7 mouse cellular contexts compared by ENCODE assay signal in the genomic region with DNA sequence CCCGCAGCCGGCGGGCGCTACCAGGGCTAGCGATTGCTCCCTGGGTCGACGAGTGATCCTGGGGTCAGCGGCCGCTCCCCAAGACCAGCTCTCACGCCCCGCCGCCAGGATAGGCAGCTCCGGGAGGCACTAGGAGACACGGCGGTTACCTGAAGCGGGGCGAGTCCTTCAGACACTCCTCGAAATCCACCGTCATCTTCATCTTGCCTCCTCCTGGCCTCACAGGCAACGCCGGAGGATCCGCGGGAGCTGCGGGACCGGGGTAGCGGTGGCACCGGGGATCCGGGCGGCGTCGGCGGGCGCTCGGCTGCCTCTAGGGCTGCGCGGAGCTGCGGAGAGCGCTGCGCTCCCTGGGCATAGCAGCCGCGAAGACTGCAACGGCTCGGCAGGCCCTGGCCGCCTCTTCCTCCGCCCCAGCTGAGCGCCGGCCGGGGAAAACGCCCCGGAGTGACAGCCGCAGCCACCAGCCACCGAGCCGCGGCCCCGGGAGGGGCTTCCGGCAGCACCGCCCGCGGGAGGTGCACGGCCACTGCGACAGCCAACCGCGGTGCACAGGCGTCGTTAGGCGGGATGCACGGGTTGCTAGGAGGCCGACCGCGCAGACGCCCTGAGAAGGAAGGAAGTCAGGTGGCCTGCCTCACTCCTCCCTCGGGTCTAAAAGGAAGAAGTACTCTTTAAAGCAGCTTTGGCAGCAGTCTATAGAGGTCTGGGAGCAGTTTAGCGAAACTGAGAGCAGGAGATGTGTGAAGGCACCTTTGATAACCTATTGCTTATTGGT. TPM values are rescaled to one million over a fixed set of nuclear protein-coding genes. Genes with fewer than 3 reads are reported as not detected.
A peak's percentile ranks its signal among the peaks of the same experiment; 100 is the strongest.
DNase-seq lines count a peak whose midpoint lies in the region; ATAC-seq lines count a peak whose summit lies in the region.

A gene (minus strand): TSS at position 456 of the 778 bp plus-strand sequence.

- peak within 1 kb of the TSS; percentile 86 for H3K9ac ChIP-seq in intestine, embryonic 16.5 days (ENCODE audit: low read depth, low read length)
- peak within 1 kb of the TSS; percentile 92 for H3K9ac ChIP-seq in midbrain, embryonic 11.5 days (ENCODE audit: low read length)

- H3K27ac ChIP-seq in intestine, embryonic 16.5 days (ENCODE audit: low read length) = peak within 1 kb of the TSS; percentile 94
- H3K27ac ChIP-seq in midbrain, embryonic 11.5 days (ENCODE audit: low read depth, low read length) = peak within 1 kb of the TSS; percentile 77

- no peaks in the 10 kb centered on the region for H3K9me3 ChIP-seq in intestine, embryonic 16.5 days (ENCODE audit: control insufficient read depth, low read length)
- no peaks in the 10 kb centered on the region for H3K9me3 ChIP-seq in midbrain, embryonic 11.5 days (ENCODE audit: control insufficient read depth, low read length)

- under 1% methylated on average over 73 of the region's 73 CpGs for WGBS in intestine, embryonic 16.5 days
- WGBS in midbrain, embryonic 11.5 days = under 1% methylated on average over 71 of the region's 73 CpGs

- H3K36me3 ChIP-seq in intestine, embryonic 16.5 days (ENCODE audit: control insufficient read depth, insufficient read depth, low read length) = no peaks in the 10 kb centered on the region
- no peaks in the 10 kb centered on the region for H3K36me3 ChIP-seq in midbrain, embryonic 11.5 days (ENCODE audit: control insufficient read depth, insufficient read depth, low read length)

- peak within 1 kb of the TSS; percentile 88 for H3K4me2 ChIP-seq in intestine, embryonic 16.5 days (ENCODE audit: low read depth, low read length)
- H3K4me2 ChIP-seq in midbrain, embryonic 11.5 days = peak within 1 kb of the TSS; percentile 84

- intact Hi-C loops in left cerebral cortex, postnatal 36 days (cut with DNase I) = loop anchor here (2.0 kb wide), 1 partner anchor 40 kb away; no protein-coding TSS in a partner anchor

- peak within 1 kb of the TSS; percentile 82 for H3K4me3 ChIP-seq in intestine, embryonic 16.5 days (ENCODE audit: low read length)
- H3K4me3 ChIP-seq in midbrain, embryonic 11.5 days (ENCODE audit: low read depth, low read length) = peak within 1 kb of the TSS; percentile 89

- H3K4me1 ChIP-seq in intestine, embryonic 16.5 days (ENCODE audit: control insufficient read depth, insufficient read depth, low read length) = peaks cover 11% of the 10 kb centered on the region; the same call in 1 of the 2 replicates
- H3K4me1 ChIP-seq in midbrain, embryonic 11.5 days (ENCODE audit: control insufficient read depth, insufficient read depth, low read length) = peaks cover 11% of the 10 kb centered on the region

- no peaks in the 10 kb centered on the region for H3K27me3 ChIP-seq in intestine, embryonic 16.5 days (replicated peaks; ENCODE audit: control insufficient read depth, insufficient read depth, low read length)
- no peaks in the 10 kb centered on the region for H3K27me3 ChIP-seq in midbrain, embryonic 11.5 days (ENCODE audit: control insufficient read depth, insufficient read depth, low read length)

- peak; percentile 98 for DNase-seq in adrenal gland, adult 8-10 months
- peak; percentile 94 for DNase-seq in embryo, embryonic 9.5 days (ENCODE audit: extremely low spot score)
- DNase-seq in gastrocnemius, postnatal 4 days (ENCODE audit: low spot score in 2 of 2) = peak; percentile 97
- peak; percentile 96 to 99 for DNase-seq in left cerebral cortex, postnatal 36 days (ENCODE audit: low spot score in 2 of 2)
- DNase-seq in midbrain, embryonic 11.5 days (ENCODE audit: low spot score, missing footprints) = peak; percentile 99
- peak; percentile 97 for DNase-seq in skeletal muscle tissue, adult 2 months (ENCODE audit: low read depth, low spot score)

- ATAC-seq in intestine, embryonic 16.5 days = peak; percentile 99
- peak; percentile 100 for ATAC-seq in midbrain, embryonic 11.5 days (ENCODE audit: low FRiP score)

RNA-seq across cellular contexts. Expression of the gene that starts here (rescaled TPM):
- 10 to 100 TPM; 38.4 to 54.5 (median 46.0) TPM for total RNA-seq in adrenal gland, adult 8-10 months (2022)
- 10 to 100 TPM; 30.5 to 34.3 TPM for total RNA-seq in gastrocnemius, postnatal 4 days (2021)
- 14.7 and 17.7 TPM in 2 replicates for polyA plus RNA-seq in intestine, embryonic 16.5 days (2015; fragmentation: Nextera tagmentation; extraction: Ambion mirVana)
- 100 to 1,000 TPM in 1 of 2 experiments, 10 to 100 TPM in 1; 95.7 to 130 TPM for total RNA-seq in left cerebral cortex, postnatal 36 days (2021)
- 23.2 and 24.2 TPM in 2 replicates for polyA plus RNA-seq in midbrain, embryonic 11.5 days (2014; fragmentation: Nextera tagmentation; extraction: Ambion mirVana)

Comparison
In these comparisons a context has a peak if more than half of its experiments do, and no peak if none do; other contexts are left out.
1. Peak in every context shown above with its lines: DNase-seq, ATAC-seq, H3K4me3 ChIP-seq and H3K27ac ChIP-seq.